Mouse (Mus musculus): ENCODE measurements around the gene Gtpbp3. TPM values are rescaled to one million over a fixed set of nuclear protein-coding genes. Genes with fewer than 3 reads are reported as not detected.

The Gtpbp3 gene
- polyA plus RNA-seq, 1 experiment from 2014 or later = 10.5 TPM

- peak overlapping the region; percentile 93 for H3K4me2 ChIP-seq
- peak overlapping the region; percentile 87 for H3K4me3 ChIP-seq
- H3K9ac ChIP-seq = peak overlapping the region; percentile 81
- WGBS = 87% methylated on average over 3 of the region's 3 CpGs
- no peaks in the 10 kb centered on the region for H3K9me3 ChIP-seq (replicated peaks)
- no peak for ATAC-seq (replicated peaks; ENCODE audit: insufficient number of reproducible peaks, insufficient read depth, low FRiP score, low read depth)
- no peaks in the 10 kb centered on the region for H3K27me3 ChIP-seq
- peaks cover 36% of the 10 kb centered on the region for H3K36me3 ChIP-seq
- no peak overlapping the region for H3K27ac ChIP-seq
- peaks cover 29% of the 10 kb centered on the region for H3K4me1 ChIP-seq (replicated peaks)
Observed at GRCm38 (mm10) chr8:71470146-71470912, 17.6 kb upstream of the Gtpbp3 start.

DNA sequence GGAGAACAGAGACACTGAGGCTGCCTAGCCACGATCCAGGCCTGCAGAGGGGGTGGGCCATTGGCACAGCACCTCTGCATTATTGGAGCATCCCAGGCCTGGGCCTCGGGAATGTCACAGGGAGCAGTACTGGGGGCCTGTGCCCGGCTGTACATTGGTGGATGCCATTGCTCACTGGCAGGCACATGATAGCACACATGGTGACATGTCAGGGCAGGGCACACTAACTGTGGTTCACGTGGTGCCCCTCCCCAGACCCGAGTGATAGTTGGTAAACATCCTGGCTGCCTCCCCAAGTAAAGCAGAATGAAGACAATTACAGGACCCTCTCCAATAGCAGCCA, 17.0 kb upstream of the Gtpbp3 start:
- Histone ChIP-seq H3K4me2 (no peak overlapping the region), H3K4me1 (replicated peaks) (peaks cover 27% of the 10 kb centered on the region), H3K9ac (no peak overlapping the region), H3K27me3 (no peaks in the 10 kb centered on the region), H3K9me3 (replicated peaks) (no peaks in the 10 kb centered on the region), H3K4me3 (no peak overlapping the region), H3K27ac (no peak overlapping the region), H3K36me3 (peaks cover 34% of the 10 kb centered on the region)
- no peak for ATAC-seq (replicated peaks; ENCODE audit: insufficient number of reproducible peaks, insufficient read depth, low FRiP score, low read depth)
- WGBS = 82% methylated on average over 5 of the region's 5 CpGs

- Histone ChIP-seq H3K4me2 (no peak overlapping the region), H3K36me3 (peaks cover 31% of the 10 kb centered on the region), H3K4me3 (no peak overlapping the region), H3K27ac (no peak overlapping the region), H3K9ac (no peak overlapping the region), H3K9me3 (replicated peaks) (no peaks in the 10 kb centered on the region), H3K4me1 (replicated peaks) (peaks cover 28% of the 10 kb centered on the region), H3K27me3 (no peaks in the 10 kb centered on the region)
- no peak for ATAC-seq (replicated peaks; ENCODE audit: insufficient number of reproducible peaks, insufficient read depth, low FRiP score, low read depth)
- WGBS = 94% methylated on average over 17 of the region's 17 CpGs
Observed at GRCm38 (mm10) chr8:71471861-71472260, 16.0 kb upstream of the Gtpbp3 start.

- Histone ChIP-seq H3K4me3 (no peak overlapping the region), H3K4me1 (replicated peaks) (peaks cover 34% of the 10 kb centered on the region), H3K4me2 (no peak overlapping the region), H3K27me3 (no peaks in the 10 kb centered on the region), H3K36me3 (peaks cover 31% of the 10 kb centered on the region), H3K27ac (no peak overlapping the region), H3K9ac (no peak overlapping the region), H3K9me3 (replicated peaks) (no peaks in the 10 kb centered on the region)
- WGBS = 81% methylated on average over 8 of the region's 8 CpGs
- ATAC-seq (replicated peaks; ENCODE audit: insufficient number of reproducible peaks, insufficient read depth, low FRiP score, low read depth) = no peak
Observed at GRCm38 (mm10) chr8:71472601-71473386, 15.1 kb upstream of the Gtpbp3 start.

DNA sequence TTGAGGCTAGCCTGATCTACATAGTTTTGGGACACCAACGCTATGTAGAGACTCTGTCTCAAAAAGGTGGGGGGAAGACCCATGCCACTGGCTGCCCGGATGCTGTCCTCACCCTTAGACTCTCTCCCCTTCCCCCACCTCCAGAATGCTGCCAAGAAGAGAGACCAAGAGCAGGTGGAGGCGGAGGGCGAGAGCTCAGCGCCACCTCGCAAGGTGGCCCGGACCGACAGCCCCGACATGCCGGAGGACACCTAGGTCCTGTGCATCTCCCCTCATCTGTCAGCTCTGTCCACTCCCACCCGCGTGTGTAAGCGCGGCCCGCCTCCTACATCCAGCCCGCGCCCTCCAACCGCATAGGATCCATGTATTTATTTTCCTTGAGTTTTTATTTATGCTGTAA, 13.6 kb upstream of the Gtpbp3 start:
- Histone ChIP-seq H3K36me3 (peaks cover 31% of the 10 kb centered on the region), H3K4me2 (no peak overlapping the region), H3K27ac (no peak overlapping the region), H3K27me3 (0 out of 2 replicates have a peak, but pooled peaks cover 5% of the 10 kb centered on the region), H3K4me3 (no peak overlapping the region), H3K4me1 (replicated peaks) (peaks cover 34% of the 10 kb centered on the region), H3K9ac (no peak overlapping the region), H3K9me3 (replicated peaks) (no peaks in the 10 kb centered on the region)
- ATAC-seq (replicated peaks; ENCODE audit: insufficient number of reproducible peaks, insufficient read depth, low FRiP score, low read depth) = no peak
- 93% methylated on average over 18 of the region's 18 CpGs for WGBS

DNA sequence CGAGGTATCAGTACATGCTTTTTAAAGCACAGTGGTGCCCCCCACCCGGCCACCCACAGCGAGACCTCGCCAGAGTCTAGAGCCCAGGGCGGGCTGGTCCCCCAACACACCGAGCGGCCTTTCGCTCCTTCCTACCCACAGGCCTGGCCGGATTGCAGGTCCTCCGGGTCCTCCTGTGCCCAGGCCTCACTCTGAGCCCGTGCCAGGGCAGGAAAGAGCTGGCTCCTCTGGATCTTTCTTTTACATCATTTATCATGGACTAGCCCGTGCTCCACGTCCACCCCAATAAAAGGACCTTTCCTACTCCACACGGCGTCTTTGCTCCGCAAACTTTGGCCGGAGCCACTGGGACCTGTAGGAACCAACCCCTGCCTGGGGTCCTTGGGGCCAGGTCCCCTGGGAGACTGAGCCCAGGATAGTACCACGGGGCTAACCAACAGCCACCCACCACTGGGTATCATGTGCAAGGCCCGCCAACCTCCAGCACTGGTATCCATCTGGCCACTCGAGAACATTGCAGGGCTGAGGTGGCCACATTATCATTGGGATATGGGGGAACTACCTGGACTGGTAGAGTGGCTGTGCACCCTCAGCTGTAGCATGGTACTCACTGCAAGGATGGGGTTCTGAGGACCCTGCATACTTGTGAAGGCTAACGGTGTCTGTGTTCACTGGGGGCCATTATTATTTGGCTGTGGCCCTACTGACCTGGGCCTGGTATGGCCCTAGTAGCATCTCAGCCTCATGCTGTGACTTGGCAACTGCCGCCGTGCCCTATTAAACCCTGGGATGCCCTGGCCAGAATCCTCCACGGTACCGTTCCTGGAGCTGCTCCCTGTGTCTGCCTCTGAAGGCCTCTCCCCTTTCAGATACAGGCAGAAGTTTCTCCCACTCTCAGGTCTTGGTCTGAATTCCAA, 12.9 kb upstream of the Gtpbp3 start:
- 0 out of 2 replicates have a peak, but pooled peaks cover 5% of the 10 kb centered on the region for H3K27me3 ChIP-seq
- H3K36me3 ChIP-seq = peaks cover 31% of the 10 kb centered on the region
- no peak overlapping the region for H3K4me3 ChIP-seq
- ATAC-seq (replicated peaks; ENCODE audit: insufficient number of reproducible peaks, insufficient read depth, low FRiP score, low read depth) = no peak
- no peaks in the 10 kb centered on the region for H3K9me3 ChIP-seq (replicated peaks)
- H3K4me1 ChIP-seq (replicated peaks) = peaks cover 28% of the 10 kb centered on the region
- no peak overlapping the region for H3K27ac ChIP-seq
- no peak overlapping the region for H3K9ac ChIP-seq
- 91% methylated on average over 25 of the region's 25 CpGs for WGBS
- no peak overlapping the region; the same call in 1 of the 2 replicates for H3K4me2 ChIP-seq

DNA sequence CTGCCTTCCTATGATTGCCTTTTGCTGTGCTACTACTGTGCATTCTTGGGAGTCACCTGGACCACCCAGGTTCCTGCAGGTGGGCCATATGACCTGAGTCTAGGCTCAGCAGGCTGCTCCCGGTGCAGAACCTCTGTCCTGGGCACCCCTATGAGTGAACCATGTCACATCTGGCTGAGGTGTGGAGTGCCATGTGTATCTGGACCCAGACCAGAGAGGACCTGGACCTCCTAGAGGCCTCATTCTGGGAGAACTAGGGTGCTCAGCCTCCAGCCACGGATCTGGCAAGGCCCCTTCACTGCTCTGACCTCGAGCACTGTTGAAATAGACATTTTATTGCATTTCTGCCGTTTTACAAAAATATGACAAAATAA, 12.2 kb upstream of the Gtpbp3 start:
- ATAC-seq (replicated peaks; ENCODE audit: insufficient number of reproducible peaks, insufficient read depth, low FRiP score, low read depth) = no peak
- H3K36me3 ChIP-seq = peaks cover 31% of the 10 kb centered on the region
- WGBS = 23% methylated on average over 4 of the region's 4 CpGs

GRCm38 (mm10) chr8:71476099-71476940, 11.6 kb upstream of the Gtpbp3 start:
- H3K4me2 ChIP-seq = peak overlapping the region; percentile 94
- peaks cover 14% of the 10 kb centered on the region for H3K27me3 ChIP-seq
- peaks cover 30% of the 10 kb centered on the region for H3K36me3 ChIP-seq
- H3K27ac ChIP-seq = peak overlapping the region; percentile 90
- no peaks in the 10 kb centered on the region for H3K9me3 ChIP-seq (replicated peaks)
- peak; percentile 72 for ATAC-seq (replicated peaks; ENCODE audit: insufficient number of reproducible peaks, insufficient read depth, low FRiP score, low read depth)
- H3K4me3 ChIP-seq = peak overlapping the region; percentile 74
- peaks cover 15% of the 10 kb centered on the region for H3K4me1 ChIP-seq (replicated peaks)
- under 1% methylated on average over 77 of the region's 121 CpGs for WGBS
- H3K9ac ChIP-seq = peak overlapping the region; percentile 81

More for the DNA sequence above, 12.2 kb upstream of the Gtpbp3 start:
- H3K4me2 ChIP-seq = peak overlapping the region; percentile 94
- peaks cover 9% of the 10 kb centered on the region; the same call in 1 of the 2 replicates for H3K27me3 ChIP-seq
- H3K27ac ChIP-seq = peak overlapping the region; percentile 90
- H3K9ac ChIP-seq = peak overlapping the region; percentile 81
- H3K4me1 ChIP-seq (replicated peaks) = peaks cover 22% of the 10 kb centered on the region
- peak overlapping the region; percentile 74 for H3K4me3 ChIP-seq
- no peaks in the 10 kb centered on the region for H3K9me3 ChIP-seq (replicated peaks)

DNA sequence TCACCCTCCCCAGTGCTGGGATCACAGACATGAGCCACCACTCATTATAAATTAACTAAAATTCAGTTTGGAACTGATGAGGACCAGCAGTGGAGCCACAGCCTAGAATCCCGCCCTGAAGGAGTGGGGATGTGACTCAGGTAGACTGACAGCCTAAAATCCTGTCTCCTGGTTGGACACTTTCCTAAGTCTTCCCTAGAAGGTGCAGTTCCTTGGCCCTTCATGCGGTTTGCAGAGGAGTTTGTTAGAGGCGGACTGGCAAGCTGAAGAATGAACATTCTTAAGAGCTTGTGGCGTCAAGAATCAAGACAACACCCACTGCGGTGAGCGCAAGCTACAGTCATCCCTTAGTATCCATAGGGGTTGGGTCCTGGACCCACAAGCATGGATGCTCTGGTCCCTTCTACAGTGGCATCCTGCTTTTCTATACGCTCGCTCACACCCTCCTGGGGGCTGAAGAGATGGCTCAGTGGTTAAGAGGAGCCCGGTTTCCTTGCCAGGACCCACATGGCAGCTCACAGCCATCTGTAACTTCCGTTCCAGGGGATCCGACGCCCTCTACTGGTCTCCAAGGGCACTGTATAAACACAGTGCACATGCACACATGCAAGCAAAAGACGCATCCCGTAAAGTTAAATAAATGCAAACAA, 10.6 kb upstream of the Gtpbp3 start:
- Histone ChIP-seq H3K4me2 (peak overlapping the region; percentile 94), H3K27me3 (peaks cover 22% of the 10 kb centered on the region), H3K9me3 (replicated peaks) (no peaks in the 10 kb centered on the region), H3K36me3 (peaks cover 23% of the 10 kb centered on the region), H3K4me3 (peak overlapping the region; percentile 74), H3K9ac (peak overlapping the region; percentile 81; the same call in 1 of the 2 replicates), H3K27ac (peak overlapping the region; percentile 90; the same call in 1 of the 2 replicates), H3K4me1 (replicated peaks) (peaks cover 14% of the 10 kb centered on the region)
- 49% methylated on average over 14 of the region's 14 CpGs for WGBS
- ATAC-seq (replicated peaks; ENCODE audit: insufficient number of reproducible peaks, insufficient read depth, low FRiP score, low read depth) = no peak

- no peaks in the 10 kb centered on the region for H3K9me3 ChIP-seq (replicated peaks)
- no peak overlapping the region for H3K4me3 ChIP-seq
- 84% methylated on average over 11 of the region's 11 CpGs for WGBS
- no peak overlapping the region for H3K9ac ChIP-seq
- peaks cover 24% of the 10 kb centered on the region for H3K27me3 ChIP-seq
- no peak overlapping the region for H3K4me2 ChIP-seq
- peaks cover 14% of the 10 kb centered on the region for H3K4me1 ChIP-seq (replicated peaks)
- peaks cover 12% of the 10 kb centered on the region for H3K36me3 ChIP-seq
- ATAC-seq (replicated peaks; ENCODE audit: insufficient number of reproducible peaks, insufficient read depth, low FRiP score, low read depth) = no peak
- H3K27ac ChIP-seq = no peak overlapping the region
Observed at GRCm38 (mm10) chr8:71478943-71479342, 9.0 kb upstream of the Gtpbp3 start.
